Mouse (Mus musculus) mature B cell (primary cell): ENCODE results near the gene Serpina16.
"Not testable (repeated sequence)": the region's sequence is repeated elsewhere in the genome, so short reads cannot be mapped to it uniquely, and the experiment has no call there.

ENCODE experiments used
- in situ Hi-C: fragments of 300-500 bp; cut with MboI; formaldehyde crosslinking; loops from 2 replicates; pipeline ENCODE4 v1.14.3; 2019

Serpina16 gene

DNA sequence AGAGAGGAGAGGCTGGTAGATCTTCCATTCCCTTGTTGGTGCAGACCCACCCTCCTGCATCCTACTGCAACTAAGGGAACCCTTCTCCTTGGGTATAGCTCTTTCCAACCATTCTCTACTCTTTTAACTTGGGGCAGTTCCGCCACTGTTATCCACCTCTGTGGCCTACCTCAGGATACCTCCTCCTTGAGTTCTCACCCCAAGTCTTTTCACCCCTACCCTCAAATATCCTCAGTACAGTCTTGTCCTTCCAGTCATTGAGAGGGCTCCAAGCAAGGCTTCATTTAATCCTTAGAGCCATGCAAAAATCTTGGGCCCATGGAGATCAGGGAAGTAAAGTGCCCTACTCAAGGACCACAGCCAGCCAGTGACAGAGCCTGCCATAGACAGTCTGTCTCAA is at the start of gene Serpina16:
Serpina16 (minus strand) TSS at position 101 of the 400 bp plus-strand sequence.
- in situ Hi-C loops = no loop called here

GRCm38 (mm10) chr12:103711537-103711936 is 35.6 kb upstream of the Serpina16 start:
- in situ Hi-C loops = no loop called here

GRCm38 (mm10) chr12:103710405-103710804 is 34.5 kb upstream of the Serpina16 start:
- in situ Hi-C loops = no loop called here

DNA sequence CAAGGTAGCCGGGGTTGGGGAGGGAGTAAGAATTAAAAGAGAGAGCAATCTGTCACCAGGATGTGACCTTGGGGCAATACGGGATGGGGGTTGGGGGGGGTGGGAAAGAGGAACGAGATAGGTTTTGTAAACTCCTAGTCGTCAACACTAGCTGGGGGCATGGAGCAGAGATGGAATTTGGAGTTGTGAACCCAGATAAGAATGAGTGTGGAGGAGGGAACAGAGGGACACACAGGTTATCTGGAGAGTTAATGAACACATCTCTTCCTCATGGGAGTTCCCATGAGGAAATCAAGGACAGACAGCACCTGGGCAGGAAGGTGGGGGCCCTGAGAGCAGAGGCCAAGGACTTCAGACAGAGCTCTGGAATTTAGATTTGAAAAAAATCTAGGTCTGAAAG is 30.2 kb upstream of the Serpina16 start:
- in situ Hi-C loops = no loop called here

DNA sequence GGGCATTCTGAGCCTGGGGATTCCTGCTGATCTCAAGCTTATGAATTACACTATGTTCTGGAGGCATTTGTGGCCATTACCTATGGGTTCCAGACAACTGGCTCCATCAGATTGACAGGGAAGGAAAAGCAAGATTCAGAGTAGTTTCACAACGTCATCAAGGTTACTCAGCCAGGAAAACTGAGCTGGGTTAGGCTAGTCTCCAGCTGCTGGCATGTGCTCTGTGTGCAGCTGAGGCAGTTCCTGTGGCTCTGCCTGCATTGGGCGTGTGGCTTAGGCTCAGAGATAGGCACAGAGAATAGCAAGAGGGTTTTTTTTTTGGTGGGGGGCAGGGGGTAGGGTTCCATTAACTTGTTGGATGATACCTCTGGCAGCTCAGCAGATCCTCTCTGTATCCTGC is 29.6 kb upstream of the Serpina16 start:
- in situ Hi-C loops = no loop called here

DNA sequence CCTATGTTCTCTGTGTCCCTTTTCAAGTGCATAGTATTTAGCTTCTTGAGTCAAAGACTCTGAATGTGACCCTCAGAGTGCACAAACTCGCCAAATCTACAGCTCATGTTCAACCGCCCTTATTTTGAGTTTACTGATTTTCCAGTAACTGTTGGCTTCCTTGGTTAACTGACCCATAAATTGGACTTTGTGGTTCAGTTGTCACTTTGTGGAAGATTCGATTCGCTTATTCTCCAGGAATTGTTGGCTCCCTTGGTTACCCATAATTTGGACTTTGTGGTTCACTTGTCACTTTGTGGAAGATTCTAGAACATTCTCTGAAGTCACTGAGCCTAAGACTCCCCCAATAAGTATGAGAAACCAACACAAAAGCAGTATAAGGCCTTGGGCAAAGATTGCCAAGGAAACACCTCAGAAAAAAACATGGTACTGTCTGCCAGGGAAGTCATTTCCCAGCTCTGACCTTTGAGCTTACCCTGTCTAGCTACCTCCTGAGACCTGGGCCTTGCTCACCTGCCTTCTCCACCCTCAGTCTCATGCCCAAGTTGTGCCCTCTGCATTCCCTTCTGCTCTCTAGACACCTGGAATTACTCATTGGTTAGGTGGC is 24.3 kb upstream of the Serpina16 start:
- in situ Hi-C loops = no loop called here

GRCm38 (mm10) chr12:103695429-103695828 is 19.5 kb upstream of the Serpina16 start, which contains the start of gene Serpina1f:
Serpina1f (minus strand) TSS chr12:103695529.
- in situ Hi-C loops = no loop called here

GRCm38 (mm10) chr12:103688221-103688814 is 12.4 kb upstream of the Serpina16 start:
- in situ Hi-C loops = no loop called here

- in situ Hi-C loops = no loop called here
Measured at GRCm38 (mm10) chr12:103687021-103687420, 11.1 kb upstream of the Serpina16 start.

DNA sequence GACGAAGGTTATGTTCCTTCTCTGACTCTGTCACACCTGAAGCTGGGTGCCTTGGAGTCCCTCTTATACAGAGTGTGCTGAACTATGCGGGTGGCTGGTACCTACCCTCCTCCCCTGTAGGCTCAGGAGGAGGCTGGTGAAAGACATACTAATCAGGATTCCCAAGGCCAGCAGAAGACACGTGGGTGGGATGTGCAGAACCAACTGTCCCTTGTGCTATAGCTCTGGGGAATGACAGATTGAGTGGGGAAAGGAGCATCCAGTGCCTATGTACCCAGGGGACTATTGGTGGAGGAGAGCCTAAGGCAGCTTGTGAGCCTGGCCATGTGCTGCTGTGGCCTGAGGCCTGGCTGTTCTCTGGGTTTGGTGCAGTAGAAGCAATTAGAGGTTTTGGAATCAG is 10.1 kb upstream of the Serpina16 start:
- in situ Hi-C loops = no loop called here

- in situ Hi-C loops = no loop called here
Measured at GRCm38 (mm10) chr12:103685386-103685785, 9.4 kb upstream of the Serpina16 start.

DNA sequence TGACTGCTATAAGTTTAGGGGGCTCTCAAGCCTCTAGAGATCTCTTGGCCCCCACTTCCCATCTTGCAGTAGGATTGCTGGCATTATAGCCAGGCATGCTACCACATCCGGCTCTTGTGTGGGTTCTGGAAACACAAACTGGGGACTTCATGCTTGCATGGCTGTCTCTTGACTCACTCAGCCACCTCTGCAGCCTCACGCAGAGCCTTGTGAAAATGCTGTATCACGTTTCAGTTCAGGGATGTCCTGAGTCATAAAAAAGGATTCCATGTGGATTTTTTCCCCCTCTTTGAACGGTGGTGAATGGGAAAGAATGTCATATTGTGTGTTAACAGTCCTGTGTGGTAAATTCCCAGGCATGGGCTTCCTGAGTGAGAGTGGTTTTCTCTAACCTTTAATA is 7.8 kb upstream of the Serpina16 start:
- in situ Hi-C loops = no loop called here

GRCm38 (mm10) chr12:103681739-103682138 is 5.8 kb upstream of the Serpina16 start:
- in situ Hi-C loops = no loop called here

GRCm38 (mm10) chr12:103681169-103681568 is 5.2 kb upstream of the Serpina16 start:
- in situ Hi-C loops = no loop called here

DNA sequence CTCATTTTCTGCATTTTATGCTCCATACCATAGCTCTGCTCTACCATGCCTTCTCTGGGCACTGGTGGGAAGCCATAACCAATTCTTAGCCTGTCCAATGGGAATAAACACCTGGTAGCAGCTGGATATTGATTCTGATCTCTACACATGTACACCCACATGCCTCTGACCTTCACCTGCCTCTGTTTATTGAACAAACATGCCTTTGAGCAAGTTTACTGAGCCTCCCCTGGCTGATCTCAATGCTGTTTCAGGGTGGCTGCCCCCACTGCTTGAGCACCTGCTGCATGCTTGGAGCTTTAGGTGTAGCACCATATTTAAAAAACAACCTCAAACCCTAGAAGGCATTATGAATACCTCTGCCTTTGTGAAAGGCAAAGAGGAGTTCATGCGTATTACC is 3.9 kb upstream of the Serpina16 start:
- in situ Hi-C loops = not testable (repeated sequence)

DNA sequence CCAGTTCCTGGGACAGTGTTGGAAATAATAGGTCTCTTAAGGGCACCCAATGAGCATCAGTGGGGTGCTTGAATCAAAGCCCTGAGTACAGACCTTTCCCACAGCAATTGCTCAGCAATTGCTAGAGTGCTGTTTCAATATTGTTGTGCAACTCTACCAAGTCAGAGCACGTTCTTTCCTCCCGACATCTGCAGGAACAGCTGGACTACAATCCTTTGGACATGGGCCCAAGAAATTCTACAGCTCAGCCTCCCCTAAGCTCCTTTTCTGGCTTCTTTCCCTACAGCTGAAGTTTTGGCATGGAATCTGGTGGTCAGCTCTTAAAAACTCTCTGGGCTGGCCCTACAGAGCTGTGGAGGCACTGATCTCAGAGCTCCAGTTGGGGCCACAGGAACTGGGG is 2.8 kb downstream of the Serpina16 start:
- in situ Hi-C loops = no loop called here

- in situ Hi-C loops = no loop called here
Measured at GRCm38 (mm10) chr12:103671483-103671882, 4.5 kb downstream of the Serpina16 start.

DNA sequence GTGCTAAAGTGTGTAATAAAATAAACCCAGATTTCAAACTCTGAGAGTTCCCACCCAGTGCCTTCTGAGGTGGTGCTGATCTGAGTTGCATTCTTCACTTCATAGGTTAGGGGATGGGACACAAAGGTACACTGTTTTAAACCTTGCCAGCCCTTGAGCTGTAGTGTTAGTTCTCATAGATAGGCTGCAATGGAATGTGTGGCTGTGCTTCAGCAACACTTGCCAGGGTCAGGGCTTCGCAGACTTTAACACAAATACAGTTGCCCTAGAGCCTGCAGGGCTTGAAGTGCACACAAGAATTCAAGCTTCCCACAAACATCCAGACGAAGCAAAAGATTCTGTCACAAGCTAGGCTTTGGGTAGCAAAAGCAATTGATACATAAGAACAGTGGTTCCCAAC is 5.0 kb downstream of the Serpina16 start:
- in situ Hi-C loops = no loop called here

DNA sequence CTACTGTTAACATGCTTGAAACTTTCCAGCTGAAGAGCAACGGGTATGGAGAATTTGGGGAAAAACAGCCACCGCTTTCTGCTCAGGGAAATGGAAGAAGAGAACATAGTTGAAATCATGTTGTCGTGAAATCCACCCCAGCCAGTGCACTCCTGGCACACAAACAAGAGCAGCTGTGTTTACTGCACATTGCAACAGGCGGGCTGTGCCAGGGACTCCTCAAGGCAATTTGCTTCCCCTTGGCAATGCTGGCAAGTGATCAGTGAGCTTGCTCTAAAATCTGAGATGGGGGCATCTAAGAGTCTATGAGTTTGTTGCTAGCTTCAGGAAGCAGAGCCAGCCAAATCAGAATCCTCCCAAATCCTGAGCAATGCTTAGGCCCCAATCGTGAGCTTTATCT is 5.6 kb downstream of the Serpina16 start:
- in situ Hi-C loops = no loop called here

GRCm38 (mm10) chr12:103665286-103665685 is 10.7 kb downstream of the Serpina16 start:
- in situ Hi-C loops = no loop called here

GRCm38 (mm10) chr12:103662053-103662452 is 13.9 kb downstream of the Serpina16 start:
- in situ Hi-C loops = not testable (repeated sequence)

GRCm38 (mm10) chr12:103660076-103660475 is 15.9 kb downstream of the Serpina16 start:
- in situ Hi-C loops = no loop called here

DNA sequence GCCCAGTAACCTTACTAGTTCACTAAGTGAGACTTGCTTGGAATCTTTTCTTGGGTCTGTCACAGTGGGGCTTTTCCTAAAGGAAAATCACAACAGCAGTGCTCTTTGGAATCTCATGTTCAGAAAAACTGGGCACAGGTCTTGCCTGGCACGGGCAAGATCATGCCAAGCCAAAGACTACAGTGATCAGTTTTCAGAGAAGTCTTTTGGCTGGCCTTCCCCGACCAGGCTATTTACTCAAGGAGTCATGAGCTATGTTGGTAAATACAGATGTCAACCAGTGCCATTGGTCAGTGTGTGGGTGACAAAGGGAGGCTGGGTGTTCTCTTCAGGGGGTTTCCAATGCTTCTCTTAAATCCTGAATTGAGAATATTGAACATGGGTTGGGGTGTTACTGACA is 16.8 kb downstream of the Serpina16 start:
- in situ Hi-C loops = no loop called here

- in situ Hi-C loops = no loop called here
Measured at GRCm38 (mm10) chr12:103657991-103658390, 17.9 kb downstream of the Serpina16 start.
